Mouse (Mus musculus): ENCODE data around the gene Dnajc10.

DNA sequence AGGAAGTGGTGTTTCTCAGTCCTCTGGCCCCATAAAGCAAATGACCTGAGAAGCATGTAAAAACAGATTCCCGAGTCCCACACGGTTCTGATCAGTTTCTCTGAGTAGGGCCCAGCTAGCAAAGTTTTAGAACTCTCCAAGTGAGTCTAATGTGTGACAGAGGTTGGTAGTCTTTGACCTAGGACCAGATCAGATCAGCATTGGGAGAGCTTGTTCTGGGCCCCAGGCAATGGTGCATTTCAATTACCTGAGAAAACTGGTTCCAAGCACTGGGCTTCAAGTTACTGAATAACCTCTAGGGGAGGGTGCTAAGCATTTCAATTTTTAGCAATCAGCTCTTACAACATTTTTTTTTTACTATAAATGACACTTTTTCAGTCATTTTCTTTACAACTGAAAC, 33.1 kb upstream of the Dnajc10 start:
- TF ChIP-seq CTCF (IDR thresholded peaks at IDR 0.05; ENCODE audit: low read depth, low read length): no peak
- TF ChIP-seq POLR2A (IDR thresholded peaks at IDR 0.05; ENCODE audit: extremely low read depth, insufficient read depth, low read length): no peak
